Mouse (Mus musculus): ENCODE data around the gene Galnt7.

Galnt7 gene

GRCm38 (mm10) chr8:57602511-57602910 is 50.3 kb downstream of the Galnt7 start:
- no peak for TF ChIP-seq GATA4 (IDR thresholded peaks at IDR 0.05; ENCODE audit: insufficient replicate concordance, low read length)

GRCm38 (mm10) chr8:57601987-57602418 is 50.8 kb downstream of the Galnt7 start:
- TF ChIP-seq GATA4 (IDR thresholded peaks at IDR 0.05; ENCODE audit: insufficient replicate concordance, low read length), result no peak

GRCm38 (mm10) chr8:57599813-57600555 is 52.8 kb downstream of the Galnt7 start:
- TF ChIP-seq GATA4 (IDR thresholded peaks at IDR 0.05; ENCODE audit: insufficient replicate concordance, low read length), result no peak

- no peak for TF ChIP-seq GATA4 (IDR thresholded peaks at IDR 0.05; ENCODE audit: insufficient replicate concordance, low read length)
Measured at GRCm38 (mm10) chr8:57595853-57596252, 57.0 kb downstream of the Galnt7 start.

GRCm38 (mm10) chr8:57594175-57594885 is 58.5 kb downstream of the Galnt7 start:
- TF ChIP-seq GATA4 (IDR thresholded peaks at IDR 0.05; ENCODE audit: insufficient replicate concordance, low read length), result no peak

- TF ChIP-seq GATA4 (IDR thresholded peaks at IDR 0.05; ENCODE audit: insufficient replicate concordance, low read length), result no peak
Measured at GRCm38 (mm10) chr8:57592604-57593003, 60.2 kb downstream of the Galnt7 start.

GRCm38 (mm10) chr8:57591681-57592080 is 61.2 kb downstream of the Galnt7 start:
- no peak for TF ChIP-seq GATA4 (IDR thresholded peaks at IDR 0.05; ENCODE audit: insufficient replicate concordance, low read length)

- no peak for TF ChIP-seq GATA4 (IDR thresholded peaks at IDR 0.05; ENCODE audit: insufficient replicate concordance, low read length)
Measured at GRCm38 (mm10) chr8:57590015-57590414, 62.8 kb downstream of the Galnt7 start.

GRCm38 (mm10) chr8:57589176-57589575 is 63.7 kb downstream of the Galnt7 start:
- TF ChIP-seq GATA4 (IDR thresholded peaks at IDR 0.05; ENCODE audit: insufficient replicate concordance, low read length), result no peak

GRCm38 (mm10) chr8:57588604-57589003 is 64.2 kb downstream of the Galnt7 start:
- TF ChIP-seq GATA4 (IDR thresholded peaks at IDR 0.05; ENCODE audit: insufficient replicate concordance, low read length), result no peak

- no peak for TF ChIP-seq GATA4 (IDR thresholded peaks at IDR 0.05; ENCODE audit: insufficient replicate concordance, low read length)
Measured at GRCm38 (mm10) chr8:57586667-57587066, 66.2 kb downstream of the Galnt7 start.

GRCm38 (mm10) chr8:57585831-57586230 is 67.0 kb downstream of the Galnt7 start:
- no peak for TF ChIP-seq GATA4 (IDR thresholded peaks at IDR 0.05; ENCODE audit: insufficient replicate concordance, low read length)

GRCm38 (mm10) chr8:57585128-57585442 is 67.7 kb downstream of the Galnt7 start:
- no peak for TF ChIP-seq GATA4 (IDR thresholded peaks at IDR 0.05; ENCODE audit: insufficient replicate concordance, low read length)

GRCm38 (mm10) chr8:57584416-57585127 is 68.3 kb downstream of the Galnt7 start:
- no peak for TF ChIP-seq GATA4 (IDR thresholded peaks at IDR 0.05; ENCODE audit: insufficient replicate concordance, low read length)

GRCm38 (mm10) chr8:57579845-57580244 is 73.0 kb downstream of the Galnt7 start:
- TF ChIP-seq GATA4 (IDR thresholded peaks at IDR 0.05; ENCODE audit: insufficient replicate concordance, low read length), result no peak

- no peak for TF ChIP-seq GATA4 (IDR thresholded peaks at IDR 0.05; ENCODE audit: insufficient replicate concordance, low read length)
Measured at GRCm38 (mm10) chr8:57577301-57577700, 75.5 kb downstream of the Galnt7 start.
